Mouse (Mus musculus): ENCODE results near the gene Pigf. TPM values are rescaled to one million over a fixed set of nuclear protein-coding genes. Genes with fewer than 3 reads are reported as not detected.

Gene Pigf
- polyA plus RNA-seq, 1 experiment from 2014 or later = 42.3 TPM

GRCm38 (mm10) chr17:86962297-86962893 is 62.8 kb downstream of the Pigf start:
- peaks cover 4% of the 10 kb centered on the region for H3K4me1 ChIP-seq (replicated peaks; ENCODE audit: control insufficient read depth, insufficient read depth, low read length)
- H3K27ac ChIP-seq (ENCODE audit: low read depth, low read length) = peak overlapping the region; percentile 85
- ATAC-seq (ENCODE audit: low FRiP score) = peak; percentile 67
- H3K36me3 ChIP-seq (ENCODE audit: control insufficient read depth, insufficient read depth, low read length) = no peaks in the 10 kb centered on the region
- WGBS = under 1% methylated on average over 24 of the region's 24 CpGs
- H3K9ac ChIP-seq (ENCODE audit: low read depth, low read length) = peak overlapping the region; percentile 72
- peak overlapping the region; percentile 66 for H3K4me3 ChIP-seq (ENCODE audit: low read depth, low read length)
- peak overlapping the region; percentile 73 for H3K4me2 ChIP-seq (replicated peaks; ENCODE audit: low read depth, low read length)
- H3K9me3 ChIP-seq (ENCODE audit: control insufficient read depth, low read length) = no peaks in the 10 kb centered on the region
- peak; percentile 89 for DNase-seq (ENCODE audit: low spot score)
- no peaks in the 10 kb centered on the region for H3K27me3 ChIP-seq (ENCODE audit: control insufficient read depth, insufficient read depth, low read length)

GRCm38 (mm10) chr17:86961301-86961841 is 63.8 kb downstream of the Pigf start:
- Histone ChIP-seq H3K9me3 (ENCODE audit: control insufficient read depth, low read length) (no peaks in the 10 kb centered on the region), H3K27ac (ENCODE audit: low read depth, low read length) (no peak overlapping the region), H3K4me2 (replicated peaks; ENCODE audit: low read depth, low read length) (no peak overlapping the region), H3K4me3 (ENCODE audit: low read depth, low read length) (no peak overlapping the region), H3K27me3 (ENCODE audit: control insufficient read depth, insufficient read depth, low read length) (no peaks in the 10 kb centered on the region), H3K9ac (ENCODE audit: low read depth, low read length) (no peak overlapping the region), H3K36me3 (ENCODE audit: control insufficient read depth, insufficient read depth, low read length) (no peaks in the 10 kb centered on the region), H3K4me1 (replicated peaks; ENCODE audit: control insufficient read depth, insufficient read depth, low read length) (peaks cover 4% of the 10 kb centered on the region)
- ATAC-seq (ENCODE audit: low FRiP score) = no peak
- 65% methylated on average over 8 of the region's 8 CpGs for WGBS
- DNase-seq (ENCODE audit: low spot score) = no peak

GRCm38 (mm10) chr17:86957968-86958367 is 67.2 kb downstream of the Pigf start:
- DNase-seq (ENCODE audit: low spot score) (no peak), ATAC-seq (ENCODE audit: low FRiP score) (no peak)
- Histone ChIP-seq H3K27me3 (ENCODE audit: control insufficient read depth, insufficient read depth, low read length) (no peaks in the 10 kb centered on the region), H3K4me3 (ENCODE audit: low read depth, low read length) (no peak overlapping the region), H3K27ac (ENCODE audit: low read depth, low read length) (no peak overlapping the region), H3K4me2 (replicated peaks; ENCODE audit: low read depth, low read length) (no peak overlapping the region), H3K36me3 (ENCODE audit: control insufficient read depth, insufficient read depth, low read length) (no peaks in the 10 kb centered on the region), H3K4me1 (replicated peaks; ENCODE audit: control insufficient read depth, insufficient read depth, low read length) (no peaks in the 10 kb centered on the region), H3K9ac (ENCODE audit: low read depth, low read length) (no peak overlapping the region), H3K9me3 (ENCODE audit: control insufficient read depth, low read length) (no peaks in the 10 kb centered on the region)
- 90% methylated on average over 14 of the region's 14 CpGs for WGBS

GRCm38 (mm10) chr17:86957239-86957638 is 68.0 kb downstream of the Pigf start:
- Histone ChIP-seq H3K9ac (ENCODE audit: low read depth, low read length) (no peak overlapping the region), H3K4me1 (replicated peaks; ENCODE audit: control insufficient read depth, insufficient read depth, low read length) (no peaks in the 10 kb centered on the region), H3K27ac (ENCODE audit: low read depth, low read length) (no peak overlapping the region), H3K27me3 (ENCODE audit: control insufficient read depth, insufficient read depth, low read length) (no peaks in the 10 kb centered on the region), H3K36me3 (ENCODE audit: control insufficient read depth, insufficient read depth, low read length) (no peaks in the 10 kb centered on the region), H3K4me3 (ENCODE audit: low read depth, low read length) (no peak overlapping the region), H3K4me2 (replicated peaks; ENCODE audit: low read depth, low read length) (no peak overlapping the region), H3K9me3 (ENCODE audit: control insufficient read depth, low read length) (no peaks in the 10 kb centered on the region)
- no peak for ATAC-seq (ENCODE audit: low FRiP score)
- 92% methylated on average over 5 of the region's 5 CpGs for WGBS
- DNase-seq (ENCODE audit: low spot score) = no peak

- Histone ChIP-seq H3K4me2 (replicated peaks; ENCODE audit: low read depth, low read length) (no peak overlapping the region), H3K4me1 (replicated peaks; ENCODE audit: control insufficient read depth, insufficient read depth, low read length) (no peaks in the 10 kb centered on the region), H3K27me3 (ENCODE audit: control insufficient read depth, insufficient read depth, low read length) (no peaks in the 10 kb centered on the region), H3K27ac (ENCODE audit: low read depth, low read length) (no peak overlapping the region), H3K9ac (ENCODE audit: low read depth, low read length) (no peak overlapping the region), H3K4me3 (ENCODE audit: low read depth, low read length) (no peak overlapping the region), H3K36me3 (ENCODE audit: control insufficient read depth, insufficient read depth, low read length) (no peaks in the 10 kb centered on the region), H3K9me3 (ENCODE audit: control insufficient read depth, low read length) (no peaks in the 10 kb centered on the region)
- no peak for ATAC-seq (ENCODE audit: low FRiP score)
- WGBS = 82% methylated on average over 6 of the region's 6 CpGs
- DNase-seq (ENCODE audit: low spot score) = no peak
Measured at GRCm38 (mm10) chr17:86948801-86949200, 76.4 kb downstream of the Pigf start.

- Histone ChIP-seq H3K36me3 (ENCODE audit: control insufficient read depth, insufficient read depth, low read length) (no peaks in the 10 kb centered on the region), H3K9ac (ENCODE audit: low read depth, low read length) (no peak within 1 kb of the TSS), H3K27ac (ENCODE audit: low read depth, low read length) (no peak within 1 kb of the TSS), H3K9me3 (ENCODE audit: control insufficient read depth, low read length) (no peaks in the 10 kb centered on the region), H3K4me1 (replicated peaks; ENCODE audit: control insufficient read depth, insufficient read depth, low read length) (no peaks in the 10 kb centered on the region), H3K27me3 (ENCODE audit: control insufficient read depth, insufficient read depth, low read length) (no peaks in the 10 kb centered on the region), H3K4me3 (ENCODE audit: low read depth, low read length) (no peak within 1 kb of the TSS), H3K4me2 (replicated peaks; ENCODE audit: low read depth, low read length) (no peak within 1 kb of the TSS)
- peak; percentile 19 for DNase-seq (ENCODE audit: low spot score)
- ATAC-seq (ENCODE audit: low FRiP score) = peak; percentile 53
- 84% methylated on average over 28 of the region's 28 CpGs for WGBS
Measured at GRCm38 (mm10) chr17:86947840-86948796, 77.1 kb downstream of the Pigf start, which contains the start of gene Atp6v1e2. Gene Atp6v1e2, minus strand, starts transcription at chr17:86947897.

Other genes starting within 250 kb of the Pigf start
- gene Tmem247, start 108.1 kb downstream of the Pigf start, polyA plus RNA-seq (2014; fragmentation: Nextera tagmentation; extraction: Ambion mirVana) = not detected in 2 replicates
- not detected in 2 replicates for gene Atp6v1e2, start 77.5 kb downstream of the Pigf start, polyA plus RNA-seq (2014; fragmentation: Nextera tagmentation; extraction: Ambion mirVana)
- gene Rhoq, start 62.3 kb downstream of the Pigf start, polyA plus RNA-seq (2014; fragmentation: Nextera tagmentation; extraction: Ambion mirVana) = 10.7 and 13.1 TPM in 2 replicates
- 212 and 226 TPM in 2 replicates for gene Cript, start 144 bp upstream of the Pigf start, polyA plus RNA-seq (2014; fragmentation: Nextera tagmentation; extraction: Ambion mirVana)
- 15.0 and 16.2 TPM in 2 replicates for gene Socs5, start 82.3 kb upstream of the Pigf start, polyA plus RNA-seq (2014; fragmentation: Nextera tagmentation; extraction: Ambion mirVana)
- gene Mcfd2, start 240.5 kb upstream of the Pigf start, polyA plus RNA-seq (2014; fragmentation: Nextera tagmentation; extraction: Ambion mirVana) = 69.4 and 69.8 TPM in 2 replicates